Mouse (Mus musculus) cortical plate, adult 2 months (tissue): ENCODE measurements at regions not wholly inside any gene's neighbourhood (a gene's known extent, or its start where the extent isn't known, plus 50 kb on each side); places are given as distances from the start of the nearest gene placed in this dataset.
"Not testable (repeated sequence)": the region's sequence is repeated elsewhere in the genome, so short reads cannot be mapped to it uniquely, and the experiment has no call there.

Experiments
- CTCF ChIP-seq: fragments of 200-500 bp; IDR thresholded peaks from 2 replicates; pipeline ENCODE4 v1.5.1; 2011; ENCODE audit warnings: mild to moderate bottlenecking, control low read depth, low read length; ENCODE audit not compliant: insufficient read depth; ENCODE audit errors: extremely low read depth
- POLR2A ChIP-seq: fragments of 200-500 bp; IDR thresholded peaks from 2 replicates; pipeline ENCODE4 v1.6.1; 2011; ENCODE audit warnings: mild to moderate bottlenecking, low read length, control low read depth; ENCODE audit not compliant: insufficient read depth; ENCODE audit errors: extremely low read depth

- TF ChIP-seq CTCF, POLR2A: not testable (repeated sequence)
Measured at GRCm38 (mm10) chr6:47743856-47744255, 69.4 kb downstream of the Pdia4 start.
